Mouse (Mus musculus) yolk sac, embryonic 10.5 days (tissue): ENCODE measurements at regions not wholly inside any gene's neighbourhood (a gene's known extent, or its start where the extent isn't known, plus 50 kb on each side); places are given as distances from the start of the nearest gene placed in this dataset.

Experiments used
- DNase-seq: peaks from one replicate; pipeline ENCODE4 v3.0.0-alpha.2; 2017; ENCODE audit warnings: low spot score

DNA sequence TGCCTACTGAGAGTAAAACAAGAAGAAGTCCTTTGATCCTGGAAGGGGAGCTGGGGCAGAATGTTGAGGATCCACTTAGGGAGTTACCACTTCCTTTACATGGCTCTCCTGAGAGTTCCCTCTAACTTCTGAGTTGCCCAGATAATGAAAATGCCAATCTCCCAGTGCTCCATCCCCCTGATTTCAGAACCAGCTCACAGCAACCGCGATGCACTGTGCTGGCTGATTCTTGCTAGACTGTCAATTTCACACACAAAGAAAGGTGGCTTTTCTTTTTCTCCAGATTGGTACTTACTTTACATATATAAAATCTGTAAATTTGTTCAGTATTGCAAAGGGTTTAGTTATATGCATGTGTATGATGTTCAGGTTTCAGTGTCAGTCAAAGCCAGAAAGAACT lies 1248.1 kb upstream of the Adam24 start:
- DNase-seq, result no peak

DNA sequence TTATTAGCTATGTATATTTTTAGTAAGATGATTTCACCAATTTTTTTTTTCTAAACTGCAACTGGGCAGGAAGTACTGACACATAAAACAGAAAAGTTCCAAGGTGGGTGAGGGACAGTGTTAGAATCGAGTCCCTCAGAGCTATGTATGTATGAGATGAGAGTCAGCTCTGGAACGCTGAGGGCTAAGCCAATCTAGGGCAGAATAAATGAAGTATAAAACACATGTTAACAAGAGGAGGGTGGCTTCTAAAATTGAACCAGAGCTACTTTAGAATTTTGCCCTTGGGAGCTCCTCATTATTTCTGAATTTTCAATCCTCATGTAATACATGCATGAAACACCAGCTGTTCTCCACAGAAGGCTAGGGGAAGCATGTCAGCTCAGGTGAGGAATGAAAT lies 1247.5 kb upstream of the Adam24 start:
- DNase-seq, result no peak

DNA sequence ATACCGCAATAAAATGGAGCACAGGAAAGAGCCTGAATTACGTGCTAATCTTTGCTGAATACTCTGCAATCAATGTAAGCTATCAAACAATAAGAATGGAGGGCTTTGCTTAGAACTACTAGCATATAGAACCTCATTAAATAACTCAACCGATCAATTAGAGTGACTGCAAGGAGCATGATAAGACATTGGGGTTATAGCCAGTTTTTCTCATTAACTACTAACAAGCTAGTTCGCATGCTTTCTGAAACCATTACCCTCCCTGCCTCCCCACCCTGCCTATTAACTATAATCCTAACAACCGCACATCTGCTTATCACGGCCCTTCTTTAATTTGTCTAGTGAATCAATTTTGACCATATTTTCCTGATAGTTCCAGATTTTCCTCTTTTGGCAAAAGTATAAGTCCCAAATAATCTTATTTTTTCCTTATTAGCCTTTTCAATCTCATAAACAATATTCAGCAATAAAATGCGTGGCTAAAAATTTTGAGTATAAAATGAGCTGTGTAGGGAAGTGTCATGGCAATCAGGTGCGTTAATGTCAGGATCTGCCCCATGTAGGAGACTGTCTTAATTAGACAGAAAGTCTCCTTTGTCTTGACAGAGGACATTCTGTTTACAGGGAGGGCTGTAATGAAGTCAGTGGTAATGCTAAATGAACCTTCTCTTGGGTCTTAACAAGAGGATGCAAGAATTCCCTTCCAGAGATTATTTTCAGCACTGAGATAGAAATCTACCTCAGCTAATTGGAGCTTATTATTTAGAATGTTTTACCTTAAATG lies 1234.1 kb upstream of the Adam24 start:
- no peak for DNase-seq

- peak; percentile 49 for DNase-seq
Observed at GRCm38 (mm10) chr8:39491139-39491538, 1183.7 kb upstream of the Adam24 start.

GRCm38 (mm10) chr8:39500419-39500818 lies 1174.5 kb upstream of the Adam24 start:
- DNase-seq, result no peak

- DNase-seq, result no peak
Observed at GRCm38 (mm10) chr8:39504261-39504660, 1170.6 kb upstream of the Adam24 start.

DNA sequence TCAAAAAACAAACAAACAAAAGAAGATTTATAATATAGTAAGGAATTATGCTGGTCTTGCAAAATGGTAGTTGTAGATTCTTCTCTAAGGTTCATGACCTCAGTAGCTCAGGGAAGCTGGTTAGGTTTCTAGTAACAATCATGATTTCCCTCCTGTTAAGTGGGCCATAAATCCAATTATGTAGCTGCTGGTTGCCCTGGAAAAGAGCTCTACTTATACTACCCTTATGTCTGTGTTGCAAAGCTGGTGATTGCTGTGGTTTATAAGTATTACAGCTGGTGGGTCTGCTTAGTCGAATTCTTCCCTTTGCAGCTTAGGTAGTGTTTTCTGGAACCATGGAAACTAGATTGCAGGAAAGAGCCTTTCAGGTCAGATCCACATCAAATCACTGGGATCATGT lies 1161.9 kb upstream of the Adam24 start:
- no peak for DNase-seq
